Mouse (Mus musculus) intestine, embryonic 15.5 days (tissue): ENCODE measurements around the gene Fli1. TPM values are rescaled to one million over a fixed set of nuclear protein-coding genes. Genes with fewer than 3 reads are reported as not detected.

Experiments
- ATAC-seq: fragments of 200-750 bp; cut with Nextera tagmentation; 2 replicates; pipeline ENCODE4 v1.8.0; 2017; ENCODE audit warnings: moderate TSS enrichment, moderate library complexity
- H3K27ac ChIP-seq: fragments of 300-500 bp; sonication (generic); 2 replicates; pipeline ENCODE4 v1.5.1; 2015; ENCODE audit warnings: mild to moderate bottlenecking, inconsistent platforms
- H3K27me3 ChIP-seq: fragments of 300-500 bp; sonication (generic); replicated peaks from 2 replicates; pipeline ENCODE4 v1.6.1; 2015; ENCODE audit warnings: inconsistent platforms
- H3K36me3 ChIP-seq: fragments of 300-500 bp; sonication (generic); 2 replicates; pipeline ENCODE4 v1.6.1; 2015; ENCODE audit warnings: inconsistent platforms
- H3K4me1 ChIP-seq: fragments of 300-500 bp; sonication (generic); replicated peaks from 2 replicates; pipeline ENCODE4 v1.6.1; 2015; ENCODE audit warnings: inconsistent platforms
- H3K4me2 ChIP-seq: fragments of 300-500 bp; sonication (generic); replicated peaks from 2 replicates; pipeline ENCODE4 v1.6.1; 2015; ENCODE audit warnings: mild to moderate bottlenecking, inconsistent platforms
- H3K4me3 ChIP-seq: fragments of 300-500 bp; sonication (generic); replicated peaks from 2 replicates; pipeline ENCODE4 v1.5.1; 2015; ENCODE audit warnings: inconsistent platforms
- H3K9ac ChIP-seq: fragments of 300-500 bp; sonication (generic); 2 replicates; pipeline ENCODE4 v1.6.1; 2015; ENCODE audit warnings: inconsistent platforms
- H3K9me3 ChIP-seq: fragments of 300-500 bp; sonication (generic); 2 replicates; pipeline ENCODE4 v1.6.1; 2016; ENCODE audit warnings: inconsistent platforms
- WGBS: fragments of 180-500 bp; shearing (Covaris S2); methylation state at CpG from one replicate; pipeline ENCODE4 v1.1.7; 2015; 5-methylcytosine and 5-hydroxymethylcytosine counted together
- polyA plus RNA-seq: library from polyadenylated mRNA; unstranded; fragments of >200 nt; fragmentation: Nextera tagmentation; extraction: Ambion mirVana; gene quantifications from 2 replicates; pipeline ENCODE4 v1.2.1, GENCODE M21; 2015

Gene Fli1
- polyA plus RNA-seq, 1 experiment from 2014 or later: 14.4 TPM

DNA sequence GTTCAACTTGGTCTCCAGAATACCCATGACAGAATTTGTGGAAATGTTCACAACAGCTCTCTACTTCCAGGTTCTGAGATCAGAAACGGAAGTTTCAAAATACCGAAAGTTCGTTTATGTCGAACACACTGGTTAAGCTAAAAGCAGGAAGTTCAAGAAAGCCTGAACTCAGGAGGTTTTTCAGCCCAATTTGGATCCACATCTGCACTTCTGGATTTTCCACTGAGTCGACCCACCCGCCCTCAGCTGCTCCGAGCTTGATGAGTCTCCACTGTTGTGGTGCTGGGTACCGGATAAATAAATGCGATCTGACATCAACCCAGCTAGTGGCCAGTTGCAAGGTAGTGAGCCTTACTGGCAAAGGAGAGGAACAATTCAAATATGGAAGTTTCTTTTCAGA is 26.0 kb downstream of the Fli1 start:
- H3K4me1 ChIP-seq: peaks cover 16% of the 10 kb centered on the region
- H3K4me2 ChIP-seq: no peak overlapping the region
- H3K9ac ChIP-seq: no peak overlapping the region
- ATAC-seq: no peak
- H3K27me3 ChIP-seq: no peaks in the 10 kb centered on the region
- no peaks in the 10 kb centered on the region for H3K36me3 ChIP-seq
- no peak overlapping the region for H3K4me3 ChIP-seq
- H3K9me3 ChIP-seq: no peaks in the 10 kb centered on the region
- 67% methylated on average over 9 of the region's 9 CpGs for WGBS
- H3K27ac ChIP-seq: no peak overlapping the region

DNA sequence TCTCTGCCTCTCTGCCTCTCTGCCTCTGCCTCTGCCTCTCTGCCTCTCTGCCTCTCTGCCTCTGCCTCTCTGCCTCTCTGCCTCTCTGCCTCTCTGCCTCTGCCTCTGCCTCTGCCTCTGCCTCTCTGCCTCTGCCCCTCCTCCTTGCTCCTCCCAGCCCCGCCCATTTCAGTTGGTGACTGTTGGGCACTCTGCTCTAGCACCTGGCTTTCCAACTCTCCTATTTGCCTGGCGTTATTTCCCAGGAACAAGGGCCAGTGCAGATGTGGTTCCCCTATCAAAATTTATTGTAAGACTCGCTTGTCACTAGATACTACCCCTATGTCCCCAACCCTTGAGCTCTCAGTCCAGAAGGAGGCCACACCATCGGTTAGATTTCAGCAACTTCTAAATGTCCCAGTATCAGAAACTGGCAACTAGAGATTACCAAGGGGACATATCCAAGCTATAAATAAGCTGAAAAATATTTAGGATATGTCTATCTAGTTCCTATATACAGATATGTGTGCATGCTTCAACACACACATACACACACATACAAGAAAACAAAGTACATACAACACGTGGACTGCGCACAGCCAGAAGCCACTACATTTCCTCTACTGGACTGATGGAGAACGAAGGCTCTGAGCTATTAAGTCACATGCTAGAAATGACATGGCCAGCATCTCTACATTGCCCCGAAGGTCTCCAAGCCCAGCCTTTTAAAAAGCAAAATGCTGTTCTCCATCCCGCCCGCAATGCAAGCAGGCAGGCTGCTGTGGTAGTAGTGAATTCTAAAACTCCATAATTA is 26.6 kb downstream of the Fli1 start:
- no peak overlapping the region for H3K9ac ChIP-seq
- peaks cover 16% of the 10 kb centered on the region for H3K4me1 ChIP-seq
- no peak overlapping the region for H3K4me3 ChIP-seq
- no peaks in the 10 kb centered on the region for H3K27me3 ChIP-seq
- no peak overlapping the region for H3K27ac ChIP-seq
- H3K36me3 ChIP-seq: no peaks in the 10 kb centered on the region
- H3K4me2 ChIP-seq: no peak overlapping the region
- H3K9me3 ChIP-seq: no peaks in the 10 kb centered on the region
- no peak for ATAC-seq
- 68% methylated on average over 10 of the region's 10 CpGs for WGBS

DNA sequence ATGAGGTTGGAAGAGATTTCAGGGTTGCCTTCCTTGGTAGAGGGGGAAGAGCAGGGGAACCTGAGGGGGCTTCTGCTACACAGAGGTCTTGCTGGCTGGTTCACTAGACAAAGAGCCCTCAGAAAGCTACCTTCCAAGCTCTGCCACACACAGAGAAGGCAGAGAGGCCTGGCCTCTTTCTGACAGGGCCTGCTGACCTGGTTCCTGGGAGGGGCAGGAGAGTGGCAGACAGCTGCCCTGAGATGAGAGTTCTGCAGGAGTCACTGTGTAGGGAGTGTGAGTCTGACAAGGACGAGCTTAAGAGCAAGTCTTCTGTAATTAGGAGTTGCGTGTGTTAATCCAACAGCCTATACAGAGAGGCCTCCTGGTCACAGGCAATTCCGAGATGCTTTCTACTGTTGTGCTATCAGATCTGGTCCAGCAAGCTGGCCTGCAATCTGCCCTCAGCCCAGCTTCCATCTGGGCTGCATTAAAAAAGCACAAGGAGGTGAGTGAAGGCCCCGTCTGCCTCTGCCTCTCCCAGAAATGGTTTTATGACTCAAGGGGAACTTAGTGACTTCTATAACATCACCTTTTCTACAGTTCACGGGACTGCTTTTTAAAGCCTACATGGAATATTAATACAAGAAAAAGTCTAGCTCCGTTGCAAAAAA is 28.1 kb downstream of the Fli1 start:
- H3K9ac ChIP-seq: no peak overlapping the region
- no peak for ATAC-seq
- H3K4me3 ChIP-seq: no peak overlapping the region
- H3K27ac ChIP-seq: no peak overlapping the region
- no peaks in the 10 kb centered on the region for H3K9me3 ChIP-seq
- WGBS: 62% methylated on average over 6 of the region's 6 CpGs
- H3K27me3 ChIP-seq: no peaks in the 10 kb centered on the region
- no peak overlapping the region for H3K4me2 ChIP-seq
- no peaks in the 10 kb centered on the region for H3K36me3 ChIP-seq
- peaks cover 13% of the 10 kb centered on the region for H3K4me1 ChIP-seq

DNA sequence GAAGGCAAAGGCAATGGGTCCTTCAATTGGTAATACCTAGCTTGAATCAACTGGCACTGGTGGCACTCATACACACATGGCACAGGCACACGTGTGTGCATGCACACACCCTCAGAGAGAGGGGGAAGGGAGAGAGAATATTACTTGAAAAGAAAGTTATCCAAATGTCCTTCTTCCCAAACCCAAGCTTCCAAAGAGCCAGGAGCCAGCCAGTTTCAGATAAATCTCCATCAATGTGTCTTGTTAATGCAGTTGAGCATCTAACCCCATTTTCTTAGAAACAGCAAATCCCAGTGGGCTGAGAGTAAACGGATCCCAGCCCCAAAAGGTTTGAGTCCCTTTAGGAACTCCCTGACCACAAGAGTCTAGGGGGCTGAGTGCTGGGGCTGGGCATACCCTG is 29.2 kb downstream of the Fli1 start:
- H3K4me2 ChIP-seq: no peak overlapping the region

DNA sequence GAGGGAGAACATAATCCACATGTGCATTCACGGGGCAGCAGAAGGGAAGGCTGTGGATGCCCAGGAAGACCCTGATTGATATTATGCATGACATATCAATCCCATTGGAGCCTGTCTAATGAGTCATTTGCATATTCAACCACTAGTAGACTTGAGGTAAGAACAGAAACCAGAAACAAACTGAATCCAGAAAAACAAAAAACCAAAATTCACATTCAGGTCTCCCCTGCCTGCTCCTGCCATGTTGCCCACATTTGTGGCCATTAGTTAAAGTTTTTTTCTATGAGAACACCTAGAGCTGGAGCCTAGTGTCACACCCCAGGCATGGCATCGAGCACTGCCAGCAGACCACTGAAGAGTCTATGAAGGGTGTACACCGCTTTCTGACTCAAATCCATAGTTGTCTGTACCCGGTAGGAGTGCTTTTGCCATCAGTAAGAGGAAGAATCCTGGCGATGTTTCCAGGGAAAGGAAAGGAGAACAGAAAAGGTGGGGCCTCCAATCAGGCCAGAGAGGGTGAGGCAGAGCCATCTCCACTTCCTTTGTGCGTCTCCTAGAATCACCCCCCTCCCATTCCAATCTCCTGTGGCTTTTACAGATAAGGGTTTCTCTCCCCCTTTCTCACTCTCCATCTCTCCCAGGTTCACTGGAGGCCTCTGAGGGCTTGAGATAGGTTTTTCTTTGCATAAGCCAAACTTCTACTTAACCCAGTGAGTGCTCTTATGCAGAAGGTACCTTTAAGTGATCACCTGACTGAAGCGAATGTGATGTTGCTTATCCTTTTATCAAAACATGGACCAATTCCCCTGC is 32.0 kb downstream of the Fli1 start:
- Histone ChIP-seq H3K9ac (no peak overlapping the region), H3K4me3 (no peak overlapping the region), H3K4me2 (no peak overlapping the region), H3K4me1 (peaks cover 11% of the 10 kb centered on the region; the same call in 1 of the 2 replicates), H3K27ac (no peak overlapping the region), H3K36me3 (no peaks in the 10 kb centered on the region), H3K9me3 (no peaks in the 10 kb centered on the region), H3K27me3 (no peaks in the 10 kb centered on the region)
- no peak for ATAC-seq
- WGBS: 81% methylated on average over 7 of the region's 7 CpGs

More for the DNA sequence above, 29.2 kb downstream of the Fli1 start:
- ATAC-seq: no peak
- H3K4me1 ChIP-seq: peaks cover 2% of the 10 kb centered on the region
- H3K4me3 ChIP-seq: no peak overlapping the region
- no peaks in the 10 kb centered on the region for H3K9me3 ChIP-seq
- WGBS: 75% methylated on average over 2 of the region's 2 CpGs
- H3K9ac ChIP-seq: no peak overlapping the region
- H3K27me3 ChIP-seq: no peaks in the 10 kb centered on the region
- H3K36me3 ChIP-seq: no peaks in the 10 kb centered on the region
- H3K27ac ChIP-seq: no peak overlapping the region

DNA sequence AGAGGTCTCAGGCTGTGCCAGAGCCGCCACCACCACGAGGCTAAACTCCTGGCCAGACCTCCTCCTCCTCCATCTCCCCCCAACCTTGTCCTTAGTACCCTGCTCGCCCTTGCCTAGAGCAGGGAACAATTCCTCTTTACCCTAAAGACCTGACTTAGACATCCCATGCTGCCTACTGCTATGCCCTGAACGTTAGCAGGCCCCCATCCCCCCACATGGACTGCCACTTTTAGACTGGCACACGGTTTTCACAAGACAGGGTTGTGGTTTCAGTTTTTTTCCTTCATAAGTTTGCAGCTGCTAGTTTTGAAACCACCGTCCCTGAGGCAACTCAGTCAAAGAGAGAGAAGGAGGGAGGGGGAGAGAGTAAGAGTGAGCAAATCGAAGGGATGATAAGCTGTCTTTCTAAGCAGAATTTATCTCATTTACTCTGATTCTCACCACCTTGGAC is 32.9 kb downstream of the Fli1 start:
- Histone ChIP-seq H3K36me3 (no peaks in the 10 kb centered on the region), H3K4me1 (peaks cover 11% of the 10 kb centered on the region; the same call in 1 of the 2 replicates), H3K4me2 (no peak overlapping the region), H3K9ac (no peak overlapping the region), H3K4me3 (no peak overlapping the region), H3K27ac (no peak overlapping the region), H3K27me3 (no peaks in the 10 kb centered on the region), H3K9me3 (no peaks in the 10 kb centered on the region)
- no peak for ATAC-seq
- WGBS: 58% methylated on average over 7 of the region's 7 CpGs

DNA sequence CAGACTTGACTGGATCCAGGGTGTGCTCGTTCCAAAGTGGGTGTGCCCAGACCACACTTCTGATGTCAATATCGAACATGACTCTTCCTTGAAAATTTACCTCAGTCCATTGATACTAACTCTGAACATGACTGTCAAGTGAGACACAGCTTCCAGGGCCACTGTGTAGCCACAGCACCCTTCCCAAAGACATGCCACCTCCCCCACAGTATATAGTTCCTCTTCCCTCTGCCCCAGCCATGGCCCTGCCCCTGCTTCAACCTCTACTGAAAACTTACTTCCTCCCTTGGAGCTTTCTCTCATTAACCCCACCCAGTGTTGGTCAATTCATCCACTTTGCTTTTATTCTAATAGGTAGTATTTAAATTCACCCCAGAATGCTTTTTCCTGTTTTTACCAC is 34.0 kb downstream of the Fli1 start:
- H3K9me3 ChIP-seq: no peaks in the 10 kb centered on the region

DNA sequence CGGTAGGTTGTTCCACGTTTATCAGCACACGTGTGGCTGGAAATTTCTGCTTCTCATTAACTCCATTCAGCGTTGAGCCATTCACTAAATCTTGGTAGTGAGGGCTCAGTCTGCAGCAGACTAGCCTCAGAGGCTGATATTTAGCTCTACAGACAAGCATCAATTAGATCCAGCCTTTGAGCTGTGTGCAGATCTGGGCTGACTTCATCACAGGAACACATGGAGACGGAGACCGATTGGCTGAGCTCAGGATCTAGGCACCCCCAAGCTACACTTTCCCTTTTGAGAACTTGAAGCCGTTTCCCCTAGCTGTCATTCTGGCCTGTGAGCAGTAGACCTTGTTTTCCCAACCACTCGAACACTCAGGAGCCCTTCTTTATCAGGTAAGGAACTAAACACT is 34.5 kb downstream of the Fli1 start:
- WGBS: 69% methylated on average over 8 of the region's 8 CpGs
- H3K27me3 ChIP-seq: no peaks in the 10 kb centered on the region
- no peak overlapping the region for H3K4me3 ChIP-seq
- no peak overlapping the region for H3K9ac ChIP-seq
- H3K9me3 ChIP-seq: no peaks in the 10 kb centered on the region
- H3K4me2 ChIP-seq: no peak overlapping the region
- no peaks in the 10 kb centered on the region for H3K36me3 ChIP-seq
- peaks cover 16% of the 10 kb centered on the region for H3K4me1 ChIP-seq
- no peak for ATAC-seq
- H3K27ac ChIP-seq: peak overlapping the region; percentile 32; the same call in 1 of the 2 replicates

More for the DNA sequence above, 34.0 kb downstream of the Fli1 start:
- Histone ChIP-seq H3K27ac (no peak overlapping the region), H3K4me3 (no peak overlapping the region), H3K27me3 (no peaks in the 10 kb centered on the region), H3K4me1 (peaks cover 11% of the 10 kb centered on the region; the same call in 1 of the 2 replicates), H3K4me2 (no peak overlapping the region), H3K9ac (no peak overlapping the region), H3K36me3 (no peaks in the 10 kb centered on the region)
- 63% methylated on average over 2 of the region's 2 CpGs for WGBS
- no peak for ATAC-seq

DNA sequence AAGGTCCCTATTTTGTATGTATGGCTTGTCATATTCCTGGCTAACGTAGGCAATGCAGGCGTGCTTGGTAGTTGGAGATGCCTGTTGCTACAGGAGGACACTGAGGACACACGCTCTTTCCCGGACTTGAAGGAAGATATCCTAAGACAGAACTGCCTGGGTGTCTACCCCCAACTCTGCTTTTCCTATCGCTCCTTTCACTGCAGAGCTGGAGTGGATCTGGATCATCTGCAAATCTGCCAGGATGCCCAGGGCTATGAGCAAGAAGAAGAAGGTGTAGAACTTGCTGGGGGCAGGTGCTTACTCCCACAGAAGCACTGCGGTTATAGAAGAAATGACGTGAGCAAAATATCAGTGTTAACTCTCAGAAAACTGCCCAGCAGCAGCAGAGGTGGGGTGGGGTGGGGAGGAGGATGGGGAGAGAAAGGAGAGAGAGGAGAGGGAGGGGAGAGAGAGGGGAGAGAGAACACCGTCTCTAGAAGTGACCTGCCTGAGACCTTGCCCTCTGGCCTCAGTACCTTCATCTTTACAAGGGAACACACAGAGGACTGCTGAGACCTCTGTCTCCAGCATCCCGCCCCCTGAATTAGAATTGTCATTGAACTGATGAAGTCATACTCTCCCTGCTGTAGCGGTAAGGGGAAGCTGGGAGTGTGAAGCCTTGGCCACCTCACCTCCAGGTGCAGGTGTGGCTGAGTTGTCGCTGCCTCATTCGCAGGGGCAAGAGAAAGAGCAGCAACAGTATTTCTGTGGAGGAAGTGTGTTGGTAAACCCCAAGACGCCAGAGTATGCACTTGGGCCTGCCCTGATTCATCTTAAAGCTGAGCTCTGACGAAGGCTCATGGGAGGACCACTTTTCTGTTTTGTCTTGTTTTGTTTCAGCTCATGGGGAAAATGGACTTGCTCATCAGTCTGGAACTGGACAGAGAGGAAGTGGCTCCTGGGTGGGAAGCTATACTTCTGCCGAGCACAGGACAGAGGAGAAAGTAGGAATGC is 35.5 kb downstream of the Fli1 start:
- peaks cover 16% of the 10 kb centered on the region for H3K4me1 ChIP-seq
- H3K27me3 ChIP-seq: no peaks in the 10 kb centered on the region
- no peak for ATAC-seq
- H3K4me2 ChIP-seq: no peak overlapping the region
- H3K9ac ChIP-seq: no peak overlapping the region
- peak overlapping the region; percentile 32; the same call in 1 of the 2 replicates for H3K27ac ChIP-seq
- no peak overlapping the region for H3K4me3 ChIP-seq
- no peaks in the 10 kb centered on the region for H3K36me3 ChIP-seq
- no peaks in the 10 kb centered on the region for H3K9me3 ChIP-seq
- 63% methylated on average over 15 of the region's 15 CpGs for WGBS

DNA sequence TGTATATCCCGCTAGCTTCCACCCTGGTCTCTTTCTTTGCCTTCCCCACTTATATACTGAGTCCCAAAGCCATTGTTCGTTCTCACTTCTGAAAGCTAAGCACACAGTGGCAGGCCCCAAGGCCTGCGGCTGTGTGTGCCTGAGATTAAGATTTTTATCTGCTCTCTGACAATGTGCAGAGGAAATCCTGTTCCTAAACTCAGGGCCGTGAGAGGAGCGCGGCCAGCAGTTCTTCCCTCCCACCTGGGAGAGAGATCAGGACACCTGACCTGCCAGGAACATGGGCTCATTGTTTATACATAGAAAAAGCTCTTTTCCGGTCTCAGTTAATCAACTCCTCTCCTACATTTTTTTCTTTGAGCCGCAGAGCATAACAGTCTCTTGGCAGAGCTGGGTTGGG is 36.5 kb downstream of the Fli1 start:
- no peak overlapping the region for H3K4me2 ChIP-seq
- H3K4me1 ChIP-seq: peaks cover 16% of the 10 kb centered on the region
- H3K27me3 ChIP-seq: no peaks in the 10 kb centered on the region
- ATAC-seq: peak; percentile 49; the same call in 1 of the 2 replicates
- H3K36me3 ChIP-seq: no peaks in the 10 kb centered on the region
- 0 out of 2 replicates have a peak overlapping the region, but pooled peaks have one; percentile 2 for H3K27ac ChIP-seq
- no peak overlapping the region for H3K9ac ChIP-seq
- WGBS: 23% methylated on average over 8 of the region's 8 CpGs
- H3K9me3 ChIP-seq: no peaks in the 10 kb centered on the region
- H3K4me3 ChIP-seq: no peak overlapping the region

DNA sequence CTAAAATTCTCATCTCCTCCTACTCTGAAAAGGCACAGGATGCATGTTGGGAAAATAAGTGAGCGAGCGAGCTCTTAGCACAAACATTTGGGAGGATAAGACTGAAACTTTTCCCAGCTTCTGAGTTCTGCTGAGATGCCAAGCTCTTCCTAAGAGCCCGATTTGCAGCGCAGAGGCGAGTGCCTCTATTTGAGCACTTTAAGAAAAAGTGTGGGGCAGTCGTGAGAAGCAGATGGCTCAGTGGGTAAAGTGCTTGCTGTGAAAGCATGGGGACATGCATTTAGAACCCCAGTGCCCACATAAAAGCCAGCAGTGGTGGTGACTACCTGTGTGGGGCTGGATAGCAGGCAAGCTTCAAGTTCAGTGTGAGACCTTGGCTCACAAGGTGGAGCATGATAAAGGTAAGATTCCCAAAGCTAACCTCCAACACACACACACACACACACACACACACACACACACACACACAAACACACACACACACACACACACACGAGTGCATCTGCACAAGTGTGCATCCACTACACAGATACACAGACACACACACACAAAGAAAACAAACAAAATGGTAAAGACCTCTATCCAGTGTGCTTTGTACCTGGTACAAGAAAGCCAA is 37.1 kb downstream of the Fli1 start:
- Histone ChIP-seq H3K27ac (0 out of 2 replicates have a peak overlapping the region, but pooled peaks have one; percentile 2), H3K4me1 (peaks cover 16% of the 10 kb centered on the region)

More for the DNA sequence above, 37.1 kb downstream of the Fli1 start:
- Histone ChIP-seq H3K4me2 (no peak overlapping the region), H3K36me3 (no peaks in the 10 kb centered on the region), H3K27me3 (no peaks in the 10 kb centered on the region), H3K9me3 (no peaks in the 10 kb centered on the region), H3K9ac (no peak overlapping the region), H3K4me3 (no peak overlapping the region)
- ATAC-seq: no peak
- 77% methylated on average over 7 of the region's 7 CpGs for WGBS
